Mouse (Mus musculus): ENCODE results near the gene Itgb4.

GRCm38 (mm10) chr11:116020519-116020922 lies 46.0 kb downstream of the Itgb4 start:
- TF ChIP-seq POLR2A (IDR thresholded peaks at IDR 0.05; ENCODE audit: low read depth, low read length) (peak; percentile 19; the same call in 1 of the 2 replicates), CTCF (IDR thresholded peaks at IDR 0.05; ENCODE audit: borderline replicate concordance, insufficient read depth, low read length) (no peak)
